9 mouse cellular contexts compared by ENCODE assay signal in the genomic region with DNA sequence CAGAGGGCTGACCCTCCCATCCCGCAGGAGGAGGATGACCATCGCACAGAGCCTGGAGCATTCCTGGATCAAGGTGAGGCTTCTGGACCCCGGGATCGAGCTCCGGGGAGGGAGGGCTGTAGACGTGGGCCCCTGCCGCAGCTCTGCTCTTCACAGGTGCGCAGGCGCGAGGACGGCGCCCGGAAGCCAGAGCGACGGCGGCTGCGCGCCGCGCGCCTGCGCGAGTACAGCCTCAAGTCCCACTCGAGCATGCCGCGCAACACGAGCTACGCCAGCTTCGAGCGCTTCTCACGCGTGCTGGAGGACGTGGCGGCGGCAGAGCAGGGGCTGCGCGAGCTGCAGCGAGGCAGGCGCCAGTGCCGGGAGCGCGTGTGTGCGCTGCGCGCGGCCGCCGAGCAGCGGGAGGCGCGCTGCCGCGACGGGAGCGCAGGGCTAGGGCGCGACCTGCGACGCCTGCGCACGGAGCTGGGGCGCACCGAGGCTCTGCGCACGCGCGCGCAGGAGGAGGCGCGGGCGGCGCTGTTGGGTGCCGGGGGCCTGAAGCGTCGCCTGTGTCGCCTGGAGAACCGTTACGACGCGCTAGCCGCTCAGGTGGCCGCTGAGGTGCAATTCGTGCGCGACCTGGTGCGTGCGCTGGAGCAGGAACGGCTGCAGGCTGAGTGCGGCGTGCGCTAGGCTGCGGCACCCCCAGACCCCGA. TPM values are rescaled to one million over a fixed set of nuclear protein-coding genes. Genes with fewer than 3 reads are reported as not detected.
DNase-seq lines count a peak whose midpoint lies in the region; ATAC-seq and TF ChIP-seq lines count a peak whose summit lies in the region.
"Had no signal": no experiment of that assay in that cellular context is flagged by ENCODE, and none has a peak within 500 bp of the region (broad histone marks: within the 10 kb centered on the region; RNA-seq: fewer than 3 reads in every experiment).

No protein-coding gene starts in this region.

- no peaks in the 10 kb centered on the region for H3K9me3 ChIP-seq in ES-E14 (ENCODE audit: control insufficient read depth, insufficient read depth, low read depth, low read length)
- no peaks in the 10 kb centered on the region for H3K9me3 ChIP-seq in hindbrain, embryonic 11.5 days (ENCODE audit: control insufficient read depth, low read length)
- H3K9me3 ChIP-seq in lung, embryonic 16.5 days (ENCODE audit: control insufficient read depth, low read length) = no peaks in the 10 kb centered on the region

- ATAC-seq in frontal cortex, adult (ENCODE audit: low TSS enrichment) = peak; percentile 78
- ATAC-seq in hindbrain, embryonic 11.5 days (ENCODE audit: low FRiP score) = peak; percentile 83
- ATAC-seq in lung, embryonic 16.5 days (ENCODE audit: low read depth) = peak; percentile 90

- H3K4me3 ChIP-seq in ES-E14 (ENCODE audit: insufficient read depth in 1 of 2, low read depth in 1 of 2, low read length in 2 of 2, poor library complexity in 1 of 2, severe bottlenecking in 1 of 2) = peak overlapping the region; percentile 68 to 87
- H3K4me3 ChIP-seq in hindbrain, embryonic 11.5 days (ENCODE audit: low read depth, low read length) = peak overlapping the region; percentile 60
- H3K4me3 ChIP-seq in lung, embryonic 16.5 days (ENCODE audit: low read length) = peak overlapping the region; percentile 50

- H3K36me3 ChIP-seq in ES-E14 (ENCODE audit: control insufficient read depth, insufficient read depth, low read length, poor library complexity, severe bottlenecking) = peaks cover 3% of the 10 kb centered on the region; the same call in 1 of the 2 replicates
- no peaks in the 10 kb centered on the region for H3K36me3 ChIP-seq in hindbrain, embryonic 11.5 days (ENCODE audit: control insufficient read depth, insufficient read depth, low read length)
- H3K36me3 ChIP-seq in lung, embryonic 16.5 days (ENCODE audit: control insufficient read depth, insufficient read depth, low read length) = peaks cover 12% of the 10 kb centered on the region

- DNase-seq in ES-E14 (ENCODE audit: low read depth, low spot score) = no peak
- peak; percentile 76 to 94 for DNase-seq in cerebellum, adult 18-20 months
- peak; percentile 86 for DNase-seq in hindbrain, embryonic 11.5 days (ENCODE audit: low spot score)
- peak; percentile 80 to 90 for DNase-seq in layer of hippocampus, postnatal 10 days (ENCODE audit: low spot score in 2 of 2)
- peak; percentile 79 for DNase-seq in retina, adult 2 months (ENCODE audit: low read depth, low spot score)
- peak; percentile 90 for DNase-seq in thymus, postnatal 14 days

- peak overlapping the region; percentile 94 for H3K9ac ChIP-seq in ES-E14 (ENCODE audit: insufficient read depth, low read depth, low read length, poor library complexity, severe bottlenecking)
- peak overlapping the region; percentile 88 for H3K9ac ChIP-seq in hindbrain, embryonic 11.5 days (ENCODE audit: low read depth, low read length)
- peak overlapping the region; percentile 66 for H3K9ac ChIP-seq in lung, embryonic 16.5 days (ENCODE audit: low read length)

- H3K4me1 ChIP-seq in ES-E14 (ENCODE audit: control insufficient read depth in 2 of 2, insufficient read depth in 2 of 2, low read length in 2 of 2, poor library complexity in 1 of 2) = peaks cover 2 to 23% of the 10 kb centered on the region in 2 experiments; a peak in 3 of 4 replicates
- H3K4me1 ChIP-seq in hindbrain, embryonic 11.5 days (replicated peaks; ENCODE audit: control insufficient read depth, insufficient read depth, low read length) = peaks cover 8% of the 10 kb centered on the region
- H3K4me1 ChIP-seq in lung, embryonic 16.5 days (replicated peaks; ENCODE audit: control insufficient read depth, insufficient read depth, low read length) = peaks cover 23% of the 10 kb centered on the region

- peak overlapping the region; percentile 82 for H3K27ac ChIP-seq in ES-E14 (ENCODE audit: insufficient read depth, low read depth, low read length, poor library complexity, severe bottlenecking)
- H3K27ac ChIP-seq in hindbrain, embryonic 11.5 days (ENCODE audit: low read depth, low read length) = peak overlapping the region; percentile 90
- peak overlapping the region; percentile 82 for H3K27ac ChIP-seq in lung, embryonic 16.5 days (ENCODE audit: low read length)

- H3K27me3 ChIP-seq in hindbrain, embryonic 11.5 days (ENCODE audit: control insufficient read depth, insufficient read depth, low read length) = peaks cover 28% of the 10 kb centered on the region
- H3K27me3 ChIP-seq in lung, embryonic 16.5 days (ENCODE audit: control insufficient read depth, insufficient read depth, low read depth, low read length) = peaks cover 36% of the 10 kb centered on the region

- in situ Hi-C loops in ES-E14 (cut with MboI; ENCODE audit: low sequenced_read_pairs in 2 of 2, unreplicated experiment in 2 of 2) = no loop called here

- WGBS in hindbrain, embryonic 11.5 days = 1% methylated on average over 85 of the region's 93 CpGs
- WGBS in lung, embryonic 16.5 days = under 1% methylated on average over 85 of the region's 93 CpGs

- peak overlapping the region; percentile 96 for H3K4me2 ChIP-seq in hindbrain, embryonic 11.5 days (replicated peaks; ENCODE audit: low read depth, low read length)
- peak overlapping the region; percentile 95 for H3K4me2 ChIP-seq in lung, embryonic 16.5 days (ENCODE audit: low read depth, low read length)

TF ChIP-seq in ES-E14, 5 proteins besides CTCF, POLR2A, EP300 and RAD21:
- TF ChIP-seq ZC3H11A (IDR thresholded peaks at IDR 0.05; ENCODE audit: borderline replicate concordance, low read depth, low read length) (no peak), CHD2 (IDR thresholded peaks at IDR 0.05; ENCODE audit: low read depth, low read length) (no peak), ZNF384 (IDR thresholded peaks at IDR 0.05; ENCODE audit: low read depth, low read length) (no peak), HCFC1 (IDR thresholded peaks at IDR 0.05; ENCODE audit: borderline replicate concordance, insufficient read depth, low read length) (no peak; the same call in 1 of the 2 replicates), MAFK (IDR thresholded peaks at IDR 0.05; ENCODE audit: insufficient read depth, low read depth, low read length) (no peak)

RNA-seq across cellular contexts. Expression of a gene that starts 8.8 kb away (rescaled TPM):
- 0.54 and 0.79 TPM in 2 replicates for total RNA-seq in ES-E14 (2012; rRNA removed)
- polyA plus RNA-seq in hindbrain, embryonic 11.5 days (2014; fragmentation: Nextera tagmentation; extraction: Ambion mirVana) = not detected in 2 replicates
- not detected for total RNA-seq in layer of hippocampus, postnatal 10 days (2021)
- not detected in 2 replicates for polyA plus RNA-seq in lung, embryonic 16.5 days (2015; fragmentation: Nextera tagmentation; extraction: Ambion mirVana)
- polyA plus RNA-seq: large intestine, adult 2 months had no signal

RNA-seq across cellular contexts. Expression of a gene that starts 9.4 kb away (rescaled TPM):
- not detected in 2 replicates for total RNA-seq in ES-E14 (2012; rRNA removed)
- polyA plus RNA-seq in hindbrain, embryonic 11.5 days (2014; fragmentation: Nextera tagmentation; extraction: Ambion mirVana) = 0.08 TPM in 1 of 2 replicates, not detected in the other
- under 1 TPM in 1 of 2 experiments, not detected in 1; 0.18 TPM for total RNA-seq in layer of hippocampus, postnatal 10 days (2021)
- polyA plus RNA-seq in lung, embryonic 16.5 days (2015; fragmentation: Nextera tagmentation; extraction: Ambion mirVana) = 0.11 and 0.31 TPM in 2 replicates
- polyA plus RNA-seq: large intestine, adult 2 months had no signal

RNA-seq across cellular contexts. Expression of a gene that starts 9.6 kb away (rescaled TPM):
- 65.1 and 66.4 TPM in 2 replicates for total RNA-seq in ES-E14 (2012; rRNA removed)
- polyA plus RNA-seq in hindbrain, embryonic 11.5 days (2014; fragmentation: Nextera tagmentation; extraction: Ambion mirVana) = 49.9 and 53.3 TPM in 2 replicates
- total RNA-seq in layer of hippocampus, postnatal 10 days (2021) = 10 to 100 TPM; 66.1 to 67.9 TPM
- polyA plus RNA-seq in lung, embryonic 16.5 days (2015; fragmentation: Nextera tagmentation; extraction: Ambion mirVana) = 37.5 and 40.5 TPM in 2 replicates

RNA-seq across cellular contexts. Expression of a gene that starts 16.0 kb away (rescaled TPM):
- total RNA-seq in ES-E14 (2012; rRNA removed) = 2,093 and 2,486 TPM in 2 replicates
- polyA plus RNA-seq in hindbrain, embryonic 11.5 days (2014; fragmentation: Nextera tagmentation; extraction: Ambion mirVana) = 380 and 413 TPM in 2 replicates
- total RNA-seq in layer of hippocampus, postnatal 10 days (2021) = 1,000 to 10,000 TPM; 1,075 to 1,131 TPM
- 589 and 620 TPM in 2 replicates for polyA plus RNA-seq in lung, embryonic 16.5 days (2015; fragmentation: Nextera tagmentation; extraction: Ambion mirVana)

RNA-seq across cellular contexts. Expression of a gene that starts 24.7 kb away (rescaled TPM):
- 37.8 and 50.7 TPM in 2 replicates for total RNA-seq in ES-E14 (2012; rRNA removed)
- 52.7 and 54.1 TPM in 2 replicates for polyA plus RNA-seq in hindbrain, embryonic 11.5 days (2014; fragmentation: Nextera tagmentation; extraction: Ambion mirVana)
- 10 to 100 TPM; 26.7 to 29.7 TPM for total RNA-seq in layer of hippocampus, postnatal 10 days (2021)
- polyA plus RNA-seq in lung, embryonic 16.5 days (2015; fragmentation: Nextera tagmentation; extraction: Ambion mirVana) = 35.5 and 41.8 TPM in 2 replicates
